Mouse (Mus musculus): ENCODE measurements around the gene Rer1.

GRCm38 (mm10) chr4:155074418-155074817 lies 11.8 kb downstream of the Rer1 start:
- TF ChIP-seq CTCF (IDR thresholded peaks at IDR 0.05; ENCODE audit: low read depth, low read length) (no peak), POLR2A (IDR thresholded peaks at IDR 0.05; ENCODE audit: borderline replicate concordance, low read depth, low read length) (no peak)

Measured in bone marrow macrophage, adult 2 months (primary cell).